Mouse (Mus musculus): ENCODE results near the gene Gdf7.

DNA sequence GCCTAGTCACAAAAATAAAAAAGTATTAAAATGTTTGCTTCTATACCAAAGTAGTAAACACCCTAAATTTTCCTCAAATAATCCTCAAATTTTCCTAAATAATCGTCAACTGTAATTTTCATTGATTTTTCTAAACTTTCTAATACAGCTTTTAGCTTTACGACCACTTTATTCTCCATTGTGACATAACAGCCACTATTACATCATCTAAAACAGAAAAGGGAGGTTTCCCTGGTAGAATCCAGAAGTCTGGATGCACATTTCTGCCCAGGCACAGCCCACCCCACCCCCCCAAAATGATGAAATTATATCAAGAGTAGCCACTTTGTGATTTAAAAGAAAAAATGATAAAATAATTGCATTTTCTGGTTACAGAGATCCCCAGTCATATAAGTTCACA lies 5.6 kb downstream of the Gdf7 start:
- TF ChIP-seq CTCF (IDR thresholded peaks at IDR 0.05; ENCODE audit: extremely low read depth, insufficient read length, insufficient replicate concordance, low read depth, low read length) (no peak), POLR2A (IDR thresholded peaks at IDR 0.05; ENCODE audit: low read depth, low read length) (no peak)

All from small intestine, adult 2 months (tissue).